Mouse (Mus musculus) limb, embryonic 13.5 days (tissue): ENCODE results near the gene Immp1l. TPM values are rescaled to one million over a fixed set of nuclear protein-coding genes. Genes with fewer than 3 reads are reported as not detected.

Experiments
- ATAC-seq: fragments of 200-750 bp; cut with Nextera tagmentation; 2 replicates; pipeline ENCODE4 v1.8.0; 2017; ENCODE audit warnings: low read depth, moderate number of reproducible peaks, moderate TSS enrichment; ENCODE audit not compliant: low FRiP score
- H3K27ac ChIP-seq: fragments of 300-500 bp; sonication (generic); 2 replicates; pipeline ENCODE4 v1.5.1; 2015; ENCODE audit warnings: inconsistent platforms, mild to moderate bottlenecking, moderate library complexity
- H3K27me3 ChIP-seq: fragments of 300-500 bp; sonication (generic); 2 replicates; pipeline ENCODE4 v1.6.1; 2015; ENCODE audit warnings: mild to moderate bottlenecking, inconsistent platforms
- H3K36me3 ChIP-seq: fragments of 300-500 bp; sonication (generic); 2 replicates; pipeline ENCODE4 v1.6.1; 2015; ENCODE audit warnings: inconsistent platforms, mild to moderate bottlenecking, moderate library complexity
- H3K4me1 ChIP-seq: fragments of 300-500 bp; sonication (generic); 2 replicates; pipeline ENCODE4 v1.6.1; 2015; ENCODE audit warnings: inconsistent platforms
- H3K4me2 ChIP-seq: fragments of 300-500 bp; sonication (generic); replicated peaks from 2 replicates; pipeline ENCODE4 v1.6.1; 2015; ENCODE audit warnings: inconsistent platforms, mild to moderate bottlenecking, moderate library complexity
- H3K4me3 ChIP-seq: fragments of 300-500 bp; sonication (generic); 2 replicates; pipeline ENCODE4 v1.5.1; 2015; ENCODE audit warnings: moderate library complexity, mild to moderate bottlenecking, inconsistent platforms
- H3K9ac ChIP-seq: fragments of 300-500 bp; sonication (generic); 2 replicates; pipeline ENCODE4 v1.6.1; 2015; ENCODE audit warnings: mild to moderate bottlenecking, inconsistent platforms
- H3K9me3 ChIP-seq: fragments of 300-500 bp; sonication (generic); 2 replicates; pipeline ENCODE4 v1.6.1; 2016; ENCODE audit warnings: inconsistent platforms
- WGBS: fragments of 180-500 bp; shearing (Covaris S2); methylation state at CpG from one replicate; pipeline ENCODE4 v1.1.7; 2015; 5-methylcytosine and 5-hydroxymethylcytosine counted together
- polyA plus RNA-seq: library from polyadenylated mRNA; unstranded; fragments of >200 nt; fragmentation: Nextera tagmentation; extraction: Ambion mirVana; gene quantifications from 2 replicates; pipeline ENCODE4 v1.2.1, GENCODE M21; 2015

The Immp1l gene
- polyA plus RNA-seq, 1 experiment from 2014 or later, result 149 TPM

DNA sequence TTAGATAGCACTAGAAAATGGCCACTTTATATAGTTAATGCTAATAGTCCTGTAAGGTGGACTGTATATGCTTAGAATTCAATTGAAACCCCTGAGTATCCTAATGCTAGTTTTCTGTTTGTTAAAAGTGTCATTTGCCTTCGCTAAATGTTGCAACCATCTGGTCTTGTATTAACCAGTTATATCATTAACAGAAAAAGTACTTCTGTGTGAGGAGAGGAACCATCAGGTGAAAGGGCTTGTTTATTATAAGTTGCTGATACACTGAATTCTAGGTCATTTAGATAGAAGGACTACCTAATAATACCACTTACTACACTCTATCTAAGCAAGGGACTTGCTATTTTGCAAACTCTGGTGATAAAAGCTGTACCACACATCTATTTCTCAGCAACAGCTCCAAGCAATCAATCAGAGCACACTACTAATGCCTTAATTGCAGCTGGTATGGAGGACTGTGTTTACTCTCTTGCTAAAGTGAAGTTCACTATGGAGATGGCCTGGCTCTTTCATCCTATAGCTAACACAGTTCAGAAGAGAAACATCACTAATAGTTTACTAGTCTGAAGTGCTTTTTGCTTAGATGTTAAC is 47.0 kb downstream of the Immp1l start:
- no peak overlapping the region for H3K27ac ChIP-seq
- H3K36me3 ChIP-seq, result peaks cover 7% of the 10 kb centered on the region
- no peaks in the 10 kb centered on the region for H3K27me3 ChIP-seq
- ATAC-seq, result no peak
- H3K4me1 ChIP-seq, result no peaks in the 10 kb centered on the region
- no peak overlapping the region for H3K4me3 ChIP-seq
- no peak overlapping the region for H3K9ac ChIP-seq
- WGBS, result 87% methylated on average over 1 of the region's 1 CpGs
- no peak overlapping the region for H3K4me2 ChIP-seq
- H3K9me3 ChIP-seq, result no peaks in the 10 kb centered on the region

DNA sequence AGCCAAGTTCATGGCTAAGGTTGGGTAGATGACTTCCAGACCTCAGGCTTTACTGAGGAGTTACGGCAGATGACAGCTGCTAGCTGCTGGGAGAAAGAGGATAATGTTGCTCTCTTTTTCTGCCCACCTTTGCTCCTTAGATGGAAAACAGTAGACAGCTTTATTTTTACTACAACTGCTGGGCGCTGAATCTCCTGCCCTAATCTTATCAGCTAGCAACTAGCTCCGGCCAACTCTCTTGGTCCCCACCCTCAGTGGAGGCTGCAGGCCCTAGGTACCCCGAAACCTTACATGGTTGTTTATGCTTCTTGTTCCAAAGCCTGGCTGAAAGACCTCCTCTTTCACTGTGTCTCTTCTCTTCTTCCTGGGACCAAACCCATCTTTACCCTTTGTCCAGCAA is 49.4 kb downstream of the Immp1l start:
- no peaks in the 10 kb centered on the region for H3K4me1 ChIP-seq
- H3K4me3 ChIP-seq, result no peak overlapping the region
- no peak overlapping the region for H3K9ac ChIP-seq
- H3K27ac ChIP-seq, result no peak overlapping the region
- no peak overlapping the region for H3K4me2 ChIP-seq
- H3K9me3 ChIP-seq, result no peaks in the 10 kb centered on the region
- 82% methylated on average over 4 of the region's 4 CpGs for WGBS
- peaks cover 6% of the 10 kb centered on the region for H3K36me3 ChIP-seq
- ATAC-seq, result no peak
- no peaks in the 10 kb centered on the region for H3K27me3 ChIP-seq

DNA sequence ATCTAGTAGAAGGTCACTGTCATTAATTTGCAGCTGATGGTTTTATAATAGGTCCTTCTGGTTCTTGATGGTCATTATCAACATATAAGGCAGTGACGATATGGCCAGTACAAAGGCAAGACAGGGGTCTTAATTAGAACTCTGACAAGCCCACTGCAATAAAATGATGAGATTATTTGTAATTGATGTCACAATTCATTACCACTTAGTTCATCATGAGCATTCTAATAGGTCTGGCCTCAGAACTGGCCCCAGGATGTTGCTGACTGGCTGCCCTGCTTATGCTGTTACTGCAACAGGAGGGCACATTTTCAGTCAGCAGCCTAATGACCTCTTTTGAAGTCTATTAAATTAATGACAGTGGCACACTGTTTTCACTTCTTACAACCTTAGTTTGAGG is 59.0 kb downstream of the Immp1l start:
- no peaks in the 10 kb centered on the region for H3K4me1 ChIP-seq
- H3K9ac ChIP-seq, result no peak overlapping the region
- WGBS, result 67% methylated on average over 1 of the region's 1 CpGs
- no peak overlapping the region for H3K4me3 ChIP-seq
- no peak overlapping the region for H3K27ac ChIP-seq
- H3K36me3 ChIP-seq, result peaks cover 33% of the 10 kb centered on the region
- H3K27me3 ChIP-seq, result no peaks in the 10 kb centered on the region
- H3K9me3 ChIP-seq, result no peaks in the 10 kb centered on the region
- no peak for ATAC-seq
- H3K4me2 ChIP-seq, result no peak overlapping the region

DNA sequence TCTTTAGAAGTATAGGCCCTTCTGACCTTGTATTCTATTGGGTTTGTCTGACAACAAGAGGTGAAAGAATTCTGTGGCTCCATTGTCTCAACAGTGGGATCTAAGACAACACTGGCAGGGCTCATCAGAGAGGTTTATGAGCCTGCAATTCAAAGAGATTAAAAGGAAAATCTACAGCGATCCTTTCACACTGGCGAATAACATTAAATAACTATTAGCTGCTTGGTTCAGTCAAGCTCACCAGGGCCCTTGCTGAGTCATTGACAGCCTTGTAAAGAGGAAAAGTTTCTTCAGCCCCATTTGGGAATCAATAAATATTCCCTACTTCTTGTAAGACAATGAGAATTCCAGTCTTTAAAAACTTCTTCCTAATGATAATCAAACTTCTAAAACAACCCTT is 69.5 kb downstream of the Immp1l start:
- no peaks in the 10 kb centered on the region for H3K9me3 ChIP-seq
- ATAC-seq, result no peak
- no peaks in the 10 kb centered on the region for H3K4me1 ChIP-seq
- no peak overlapping the region for H3K4me2 ChIP-seq
- 7% methylated on average over 2 of the region's 2 CpGs for WGBS
- H3K4me3 ChIP-seq, result no peak overlapping the region
- H3K36me3 ChIP-seq, result peaks cover 17% of the 10 kb centered on the region
- no peaks in the 10 kb centered on the region for H3K27me3 ChIP-seq
- no peak overlapping the region for H3K9ac ChIP-seq
- H3K27ac ChIP-seq, result no peak overlapping the region

DNA sequence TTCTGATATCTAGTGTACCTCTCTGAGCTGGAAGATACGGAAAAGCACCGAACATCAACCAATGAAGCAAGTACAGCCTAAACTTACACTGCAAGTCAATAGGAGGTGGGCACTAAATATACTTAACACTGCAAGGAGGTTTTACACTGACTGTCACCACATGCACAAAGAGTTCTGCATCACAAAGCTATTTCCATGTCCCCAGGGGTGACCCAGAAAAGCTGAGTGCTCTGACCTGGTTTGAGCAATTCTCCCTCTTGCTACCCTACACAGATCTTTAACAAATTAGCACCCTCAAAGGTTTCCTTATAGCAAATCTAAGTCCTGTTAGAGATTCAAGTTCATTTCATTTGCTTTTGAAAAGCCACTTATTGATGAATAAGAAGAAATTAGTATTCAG is 73.6 kb downstream of the Immp1l start:
- Histone ChIP-seq H3K9ac (no peak overlapping the region), H3K36me3 (peaks cover 5% of the 10 kb centered on the region), H3K9me3 (no peaks in the 10 kb centered on the region), H3K27me3 (no peaks in the 10 kb centered on the region), H3K27ac (no peak overlapping the region), H3K4me2 (no peak overlapping the region), H3K4me3 (no peak overlapping the region), H3K4me1 (no peaks in the 10 kb centered on the region)
- no peak for ATAC-seq
- WGBS, result 93% methylated on average over 2 of the region's 2 CpGs

DNA sequence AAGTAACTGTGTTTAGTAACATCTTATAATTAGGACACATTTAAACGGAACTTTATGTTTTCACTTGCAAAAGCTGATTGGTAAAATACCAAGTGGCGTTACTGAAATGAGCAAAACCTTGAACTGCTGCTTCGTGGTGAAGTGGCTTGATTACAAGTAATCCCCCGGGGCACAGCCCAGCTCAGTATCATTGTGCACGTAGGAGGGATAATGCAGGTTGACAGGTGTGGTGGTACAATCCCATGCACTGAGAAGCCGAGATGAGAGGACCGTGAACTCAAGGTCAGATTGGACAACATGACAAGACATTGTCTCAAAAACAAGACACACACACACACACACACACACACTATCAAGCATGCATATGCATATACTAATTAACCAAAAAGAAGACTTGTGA is 80.8 kb downstream of the Immp1l start:
- Histone ChIP-seq H3K27ac (no peak overlapping the region), H3K4me1 (peaks cover 4% of the 10 kb centered on the region; the same call in 1 of the 2 replicates), H3K4me2 (no peak overlapping the region), H3K9me3 (0 out of 2 replicates have a peak, but pooled peaks cover 4% of the 10 kb centered on the region), H3K27me3 (no peaks in the 10 kb centered on the region), H3K4me3 (no peak overlapping the region), H3K9ac (no peak overlapping the region), H3K36me3 (0 out of 2 replicates have a peak, but pooled peaks cover 2% of the 10 kb centered on the region)
- ATAC-seq, result no peak
- WGBS, result 82% methylated on average over 7 of the region's 7 CpGs

DNA sequence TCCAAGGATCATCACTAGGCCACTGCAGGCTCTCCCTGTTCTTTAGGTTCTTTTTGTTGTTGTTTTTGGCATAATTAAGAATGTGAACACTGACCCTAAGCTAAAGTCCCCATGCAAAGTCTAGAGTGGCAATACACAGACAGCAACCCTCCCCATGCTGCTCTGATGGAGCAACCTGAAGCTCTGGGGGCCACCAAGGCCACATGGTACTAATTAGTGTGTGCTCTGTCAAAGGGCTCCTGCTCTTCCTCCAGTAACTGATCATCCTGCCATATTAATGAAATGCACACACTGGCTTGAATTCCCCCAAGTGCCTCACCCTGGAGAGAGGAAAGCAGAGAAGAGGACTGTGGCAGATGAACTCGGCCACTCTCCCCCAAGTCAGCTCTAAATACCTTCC is 82.7 kb downstream of the Immp1l start:
- no peak overlapping the region for H3K9ac ChIP-seq
- no peak overlapping the region for H3K27ac ChIP-seq
- H3K36me3 ChIP-seq, result no peaks in the 10 kb centered on the region
- no peak overlapping the region for H3K4me2 ChIP-seq
- ATAC-seq, result no peak
- no peaks in the 10 kb centered on the region for H3K27me3 ChIP-seq
- H3K4me1 ChIP-seq, result peaks cover 4% of the 10 kb centered on the region; the same call in 1 of the 2 replicates
- H3K9me3 ChIP-seq, result 0 out of 2 replicates have a peak, but pooled peaks cover 4% of the 10 kb centered on the region
- no peak overlapping the region for H3K4me3 ChIP-seq
- 16% methylated on average over 1 of the region's 1 CpGs for WGBS

DNA sequence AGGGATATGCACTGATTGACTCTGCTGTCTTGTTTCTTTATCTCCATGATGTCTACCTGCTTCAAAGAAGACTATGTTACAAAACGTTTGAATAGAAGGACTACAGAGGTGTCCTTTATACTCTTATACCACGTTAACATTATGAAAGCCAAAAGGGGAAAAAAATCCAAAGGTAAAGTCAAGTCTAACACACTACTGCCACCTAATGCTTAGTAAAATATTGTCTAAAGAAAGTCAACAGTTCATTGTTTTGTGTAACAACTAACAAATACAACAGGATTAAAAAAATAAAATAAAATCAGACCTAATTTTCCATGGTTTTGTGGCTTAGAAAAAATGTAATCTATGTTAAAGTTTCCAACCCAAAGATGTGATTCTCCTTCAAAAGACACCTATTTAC is 83.6 kb downstream of the Immp1l start:
- no peaks in the 10 kb centered on the region for H3K27me3 ChIP-seq
- no peak overlapping the region for H3K9ac ChIP-seq
- no peak overlapping the region for H3K4me3 ChIP-seq
- ATAC-seq, result no peak
- 0 out of 2 replicates have a peak, but pooled peaks cover 4% of the 10 kb centered on the region for H3K9me3 ChIP-seq
- H3K27ac ChIP-seq, result no peak overlapping the region
- H3K36me3 ChIP-seq, result no peaks in the 10 kb centered on the region
- WGBS, result 13% methylated on average over 2 of the region's 2 CpGs
- no peak overlapping the region for H3K4me2 ChIP-seq
- H3K4me1 ChIP-seq, result peaks cover 4% of the 10 kb centered on the region; the same call in 1 of the 2 replicates

DNA sequence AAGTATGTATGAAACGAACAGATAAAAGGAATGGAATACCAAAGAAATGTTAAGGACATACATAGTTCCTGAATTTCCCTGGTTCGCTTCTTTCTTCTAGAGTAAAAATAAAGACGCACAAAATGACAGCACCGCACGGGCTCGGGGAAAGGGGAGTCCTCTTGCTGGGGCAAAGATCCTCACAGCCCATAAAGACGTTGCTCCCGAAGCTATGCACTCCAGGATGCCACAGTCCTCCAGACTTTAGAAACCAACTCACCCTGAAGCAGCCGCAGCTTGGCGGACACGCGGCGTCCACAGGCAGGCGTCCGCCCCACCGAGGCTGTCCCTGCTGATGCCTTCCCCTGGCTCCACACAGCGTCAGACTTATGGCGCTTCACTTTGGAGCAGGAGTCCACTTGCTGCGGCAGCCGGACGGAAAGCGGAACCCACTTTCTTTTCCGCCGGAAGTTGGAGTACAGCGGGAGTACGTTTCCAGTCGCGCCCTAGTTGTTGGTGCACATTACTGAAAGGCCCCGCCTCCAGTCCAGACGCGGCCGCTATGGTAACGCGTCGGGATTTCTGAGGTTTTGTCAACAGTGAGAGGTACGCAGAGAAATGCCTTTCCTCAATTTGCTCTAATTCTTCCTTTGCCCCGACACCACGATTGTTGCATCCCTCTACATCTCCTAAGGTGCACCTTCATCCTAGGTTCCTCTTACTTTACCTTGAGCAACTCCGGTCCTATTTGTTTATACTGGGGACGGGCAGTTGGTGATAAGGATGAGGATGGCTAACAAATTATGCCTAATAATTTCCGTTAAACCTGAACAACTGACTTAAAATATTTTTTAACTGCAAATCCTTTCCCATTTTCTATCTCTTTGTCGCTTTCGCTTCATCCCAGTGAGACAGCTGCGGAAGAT is 98.6 kb downstream of the Immp1l start, which contains the start of gene Dnajc24:
Gene Dnajc24 (minus strand): TSS at position 715 of the 905 bp plus-strand sequence.
- peak within 1 kb of the TSS; percentile 85 for H3K9ac ChIP-seq
- WGBS, result 2% methylated on average over 44 of the region's 44 CpGs
- H3K4me3 ChIP-seq, result peak within 1 kb of the TSS; percentile 75
- H3K4me1 ChIP-seq, result 0 out of 2 replicates have a peak, but pooled peaks cover 4% of the 10 kb centered on the region
- peak within 1 kb of the TSS; percentile 59; the same call in 1 of the 2 replicates for H3K27ac ChIP-seq
- ATAC-seq, result peak; percentile 98
- H3K36me3 ChIP-seq, result peaks cover 4% of the 10 kb centered on the region; the same call in 1 of the 2 replicates
- H3K27me3 ChIP-seq, result no peaks in the 10 kb centered on the region
- no peaks in the 10 kb centered on the region for H3K9me3 ChIP-seq
- H3K4me2 ChIP-seq, result peak within 1 kb of the TSS; percentile 69

DNA sequence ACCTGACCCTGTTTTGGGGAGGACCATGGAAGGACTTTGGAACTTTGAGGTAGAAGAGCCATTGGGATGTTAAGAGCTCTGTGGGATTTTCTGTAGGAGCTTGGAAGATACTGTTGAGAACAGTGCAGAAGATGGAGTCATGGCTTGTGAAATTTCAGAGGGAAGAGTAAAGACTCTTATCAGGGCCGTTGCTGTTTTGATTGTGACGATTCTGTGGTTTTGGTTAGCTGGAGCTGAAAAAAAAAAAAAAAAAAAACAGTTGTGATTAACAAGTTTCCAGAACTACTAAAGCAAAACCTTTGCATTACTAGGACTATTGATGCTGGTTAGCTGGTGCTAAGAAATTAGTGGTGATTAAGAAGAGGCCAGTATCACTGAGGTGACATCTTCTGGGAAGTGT is 104.0 kb downstream of the Immp1l start:
- no peaks in the 10 kb centered on the region for H3K9me3 ChIP-seq
- H3K4me3 ChIP-seq, result no peak overlapping the region
- WGBS, result 79% methylated on average over 2 of the region's 2 CpGs
- H3K36me3 ChIP-seq, result no peaks in the 10 kb centered on the region
- H3K4me1 ChIP-seq, result no peaks in the 10 kb centered on the region
- no peaks in the 10 kb centered on the region for H3K27me3 ChIP-seq
- no peak overlapping the region for H3K27ac ChIP-seq
- no peak for ATAC-seq
- H3K9ac ChIP-seq, result no peak overlapping the region
- no peak overlapping the region for H3K4me2 ChIP-seq
